14 mouse cellular contexts compared by ENCODE assay signal in genomic region chr2:110167694-110168093, GRCm38 (mm10).
"Had no signal": no experiment of that assay in that cellular context is flagged by ENCODE, and none has a peak within 500 bp of the region (broad histone marks: within the 10 kb centered on the region; RNA-seq: fewer than 3 reads in every experiment).

No protein-coding gene starts in this region.

- DNase-seq: gastrocnemius, adult 2 months; gastrocnemius, postnatal 10 days; gastrocnemius, postnatal 25 days; heart, adult 18-20 months; heart, postnatal 14 days; heart, postnatal 36 days; kidney, adult 18-20 months; kidney, adult 9 months; kidney, postnatal 14 days; kidney, postnatal 36 days; layer of hippocampus, adult 9-11 months; layer of hippocampus, postnatal 36 days; liver; liver, embryonic 13.5 days had no signal
